Mouse (Mus musculus) ES-Bruce4 (cell line): ENCODE data around the gene Zdhhc16. TPM values are rescaled to one million over a fixed set of nuclear protein-coding genes. Genes with fewer than 3 reads are reported as not detected.

Experiments
- H3K27ac ChIP-seq: 2 replicates; pipeline ENCODE4 v1.5.1; 2012; ENCODE audit warnings: low read length, inconsistent platforms; ENCODE audit not compliant: insufficient read depth
- H3K27me3 ChIP-seq: 2 replicates; pipeline ENCODE4 v1.6.1; 2012; ENCODE audit warnings: mild to moderate bottlenecking, low read length, inconsistent platforms; ENCODE audit not compliant: control insufficient read depth, poor library complexity, insufficient read depth, severe bottlenecking
- H3K36me3 ChIP-seq: 2 replicates; pipeline ENCODE4 v1.6.1; 2012; ENCODE audit warnings: inconsistent platforms, mild to moderate bottlenecking, low read length, moderate library complexity; ENCODE audit not compliant: control insufficient read depth, poor library complexity, insufficient read depth, severe bottlenecking
- H3K4me1 ChIP-seq: one replicate; pipeline ENCODE4 v1.8.1; 2011; ENCODE audit warnings: low read length; ENCODE audit not compliant: control insufficient read depth, insufficient read depth
- H3K4me3 ChIP-seq: 2 replicates; pipeline ENCODE4 v1.5.1; 2011; ENCODE audit warnings: low read depth, mild to moderate bottlenecking, low read length
- H3K9ac ChIP-seq: 2 replicates; pipeline ENCODE4 v1.6.1; 2012; ENCODE audit warnings: low read depth, mild to moderate bottlenecking, inconsistent platforms; ENCODE audit not compliant: poor library complexity, severe bottlenecking
- H3K9me3 ChIP-seq: replicated peaks from 2 replicates; pipeline ENCODE4 v1.6.1; 2012; ENCODE audit warnings: mild to moderate bottlenecking, low read length, inconsistent platforms; ENCODE audit not compliant: control insufficient read depth, poor library complexity, insufficient read depth, severe bottlenecking
- CTCF ChIP-seq: IDR thresholded peaks from one replicate; pipeline ENCODE4 v1.8.1; 2011; ENCODE audit warnings: low read depth, low read length
- EP300 ChIP-seq: IDR thresholded peaks from 2 replicates; pipeline ENCODE4 v1.6.1; 2011; ENCODE audit warnings: low read depth, low read length; ENCODE audit not compliant: insufficient read depth
- POLR2A ChIP-seq: IDR thresholded peaks from one replicate; pipeline ENCODE4 v1.8.1; 2011; ENCODE audit warnings: low read length; ENCODE audit not compliant: insufficient read depth
- polyA plus RNA-seq: library from polyadenylated mRNA; stranded (reverse); fragments of >200 nt; gene quantifications from 2 replicates; pipeline ENCODE4 v1.2.4, GENCODE M21; 2011; ENCODE audit warnings: low read depth; ENCODE audit not compliant: missing spikeins, insufficient read depth, insufficient read length

The Zdhhc16 gene
- polyA plus RNA-seq = 49.7 and 64.4 TPM in 2 replicates

- Histone ChIP-seq H3K4me3 (peak within 1 kb of the TSS; percentile 90), H3K27ac (no peak within 1 kb of the TSS), H3K36me3 (peaks cover 17% of the 10 kb centered on the region), H3K9me3 (no peaks in the 10 kb centered on the region), H3K4me1 (no peaks in the 10 kb centered on the region), H3K27me3 (no peaks in the 10 kb centered on the region), H3K9ac (peak within 1 kb of the TSS; percentile 52)
- TF ChIP-seq POLR2A = peak; percentile 51
- TF ChIP-seq CTCF = no peak
These were observed at the start of gene Zdhhc16, which contains the start of gene Exosc1 for GRCm38 (mm10) chr19:41933179-41934086. TSS of gene Zdhhc16 (plus strand) at chr19:41933480. TSS of gene Exosc1 (minus strand) at chr19:41933423.

DNA sequence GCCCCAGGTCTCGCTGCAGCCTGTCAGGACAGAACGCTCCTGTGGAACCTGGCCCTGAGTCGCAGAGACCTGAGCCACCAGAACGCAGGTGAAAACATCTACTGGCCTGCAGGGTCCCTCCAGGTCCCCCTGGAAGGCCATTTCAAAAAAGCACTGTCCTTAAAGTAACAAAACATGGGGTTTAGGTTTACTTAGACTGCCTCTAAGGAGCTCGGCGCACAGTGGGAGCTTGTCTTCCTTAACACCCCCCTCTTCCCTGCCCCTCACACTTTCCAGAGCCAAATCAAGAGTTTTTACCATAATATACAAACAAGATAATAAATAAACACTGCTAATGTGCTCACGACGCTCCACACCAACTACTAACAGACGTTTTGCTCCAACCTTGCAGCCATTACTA, 49.4 kb upstream of the Zdhhc16 start:
- no peaks in the 10 kb centered on the region for H3K27me3 ChIP-seq
- TF ChIP-seq CTCF (no peak), POLR2A (no peak), EP300 (no peak)
- H3K36me3 ChIP-seq = peaks cover 52% of the 10 kb centered on the region
- no peaks in the 10 kb centered on the region for H3K9me3 ChIP-seq
- no peak overlapping the region for H3K27ac ChIP-seq
- H3K9ac ChIP-seq = no peak overlapping the region
- H3K4me3 ChIP-seq = no peak overlapping the region
- no peaks in the 10 kb centered on the region for H3K4me1 ChIP-seq

DNA sequence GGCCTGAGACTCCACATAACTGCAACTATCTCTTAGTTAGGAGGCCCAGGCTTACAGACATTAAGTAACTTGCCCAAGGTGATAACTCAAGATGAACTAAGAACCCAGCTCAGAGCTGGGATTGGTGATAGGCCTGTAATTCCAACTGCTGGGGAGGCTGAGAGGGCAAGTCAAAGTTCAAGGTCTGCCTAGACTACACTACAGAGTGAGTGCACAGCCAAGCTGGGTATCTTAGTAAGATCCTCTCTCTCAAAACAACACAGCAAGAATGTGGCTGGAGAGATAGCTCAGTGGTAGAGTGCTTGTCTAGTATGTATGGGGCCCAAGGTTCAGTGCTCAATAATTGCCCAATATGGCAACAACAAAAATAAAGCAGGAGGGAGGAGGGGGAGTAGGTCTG, 45.1 kb upstream of the Zdhhc16 start:
- Histone ChIP-seq H3K4me1 (no peaks in the 10 kb centered on the region), H3K36me3 (peaks cover 55% of the 10 kb centered on the region), H3K4me3 (no peak overlapping the region), H3K27me3 (no peaks in the 10 kb centered on the region), H3K9me3 (no peaks in the 10 kb centered on the region), H3K27ac (no peak overlapping the region), H3K9ac (no peak overlapping the region)
- TF ChIP-seq POLR2A = no peak
- no peak for TF ChIP-seq CTCF
- no peak for TF ChIP-seq EP300

GRCm38 (mm10) chr19:41894959-41895358, 38.3 kb upstream of the Zdhhc16 start:
- no peaks in the 10 kb centered on the region for H3K4me1 ChIP-seq
- H3K27ac ChIP-seq = no peak overlapping the region
- no peaks in the 10 kb centered on the region for H3K27me3 ChIP-seq
- peak overlapping the region; percentile 55 for H3K9ac ChIP-seq
- H3K4me3 ChIP-seq = peak overlapping the region; percentile 97
- H3K9me3 ChIP-seq = no peaks in the 10 kb centered on the region
- no peak for TF ChIP-seq POLR2A
- TF ChIP-seq EP300 = no peak
- TF ChIP-seq CTCF = no peak
- peaks cover 9% of the 10 kb centered on the region for H3K36me3 ChIP-seq

GRCm38 (mm10) chr19:41895460-41896318, 37.6 kb upstream of the Zdhhc16 start, which contains the start of gene Rrp12:
TSS of gene Rrp12 (minus strand) at chr19:41896173.
- Histone ChIP-seq H3K4me3 (peak within 1 kb of the TSS; percentile 97), H3K9me3 (no peaks in the 10 kb centered on the region), H3K36me3 (peaks cover 4% of the 10 kb centered on the region), H3K4me1 (no peaks in the 10 kb centered on the region), H3K27me3 (no peaks in the 10 kb centered on the region), H3K9ac (peak within 1 kb of the TSS; percentile 55), H3K27ac (no peak within 1 kb of the TSS)
- TF ChIP-seq POLR2A (peak; percentile 60), EP300 (0 out of 2 replicates have a peak, but pooled peaks have one; percentile 25), CTCF (no peak)
